Mouse (Mus musculus) embryonic fibroblast, embryonic 13.5 days (primary cell): ENCODE measurements around the gene Ptprn2.

Experiments used
- CTCF ChIP-seq: IDR thresholded peaks from 2 replicates; pipeline ENCODE4 v1.5.1; 2011; ENCODE audit warnings: mild to moderate bottlenecking, control low read depth, low read length, moderate library complexity, borderline replicate concordance; ENCODE audit not compliant: insufficient read depth
- POLR2A ChIP-seq: IDR thresholded peaks from 2 replicates; pipeline ENCODE4 v1.6.1; 2011; ENCODE audit warnings: low read depth, mild to moderate bottlenecking, control low read depth, low read length, moderate library complexity

DNA sequence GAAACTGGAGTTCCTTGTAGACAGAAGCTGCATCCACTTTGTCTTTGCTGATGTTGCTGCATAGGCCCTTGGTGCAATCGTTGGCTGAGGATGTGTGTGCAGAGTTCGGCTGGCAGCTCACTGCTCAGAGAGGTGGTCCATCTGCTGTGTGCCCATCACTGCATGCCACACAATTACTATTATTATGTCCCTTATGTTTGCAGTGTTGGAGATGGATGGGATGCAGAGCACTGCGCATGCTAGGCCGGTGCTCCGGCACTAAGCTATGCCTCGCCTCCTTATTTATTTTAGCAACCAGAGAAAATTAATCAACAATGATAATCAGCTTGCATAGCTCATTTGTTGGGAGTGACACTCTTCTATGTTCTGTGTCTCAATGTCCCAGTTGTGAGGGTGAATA, 225.6 kb downstream of the Ptprn2 start:
- no peak for TF ChIP-seq POLR2A
- TF ChIP-seq CTCF, result no peak
